Mouse (Mus musculus): ENCODE results near the gene Slc35e2.

DNA sequence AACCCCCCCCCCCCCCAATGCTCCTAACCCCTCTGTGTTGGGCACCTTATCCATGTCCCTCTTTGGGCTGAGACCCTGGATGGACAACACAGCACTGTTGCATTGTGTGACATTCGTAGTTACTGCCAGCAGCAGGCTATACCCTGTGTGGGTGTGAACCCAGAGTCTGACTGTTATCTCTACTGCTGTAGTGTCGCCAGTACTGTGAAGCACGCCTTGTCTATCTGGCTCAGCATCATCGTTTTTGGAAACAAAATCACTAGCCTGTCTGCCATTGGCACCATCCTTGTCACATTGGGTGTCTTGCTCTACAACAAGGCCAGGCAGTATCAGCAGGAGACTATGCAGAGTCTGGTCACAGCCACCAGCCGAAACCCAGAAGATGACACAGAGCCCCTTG, 17.1 kb downstream of the Slc35e2 start:
- no peak for TF ChIP-seq CTCF (conservative IDR thresholded peaks at IDR 0.05; ENCODE audit: low read length)
- TF ChIP-seq NANOG (IDR thresholded peaks at IDR 0.05; ENCODE audit: borderline replicate concordance, low read length), result no peak

All from E14TG2a.4 (cell line).